Mouse (Mus musculus) limb, embryonic 10.5 days (tissue): ENCODE measurements around the gene Cacnb4. TPM values are rescaled to one million over a fixed set of nuclear protein-coding genes. Genes with fewer than 3 reads are reported as not detected.

Experiments
- DNase-seq: peaks from one replicate; pipeline ENCODE4 v3.0.0-alpha.2; 2017; ENCODE audit warnings: low spot score
- H3K27ac ChIP-seq: fragments of 300-500 bp; sonication (generic); 2 replicates; pipeline ENCODE4 v1.5.1; 2016; ENCODE audit warnings: mild to moderate bottlenecking
- H3K27me3 ChIP-seq: fragments of 300-500 bp; sonication (generic); 2 replicates; pipeline ENCODE4 v1.6.1; 2016; ENCODE audit warnings: low read depth, mild to moderate bottlenecking; ENCODE audit not compliant: poor library complexity, severe bottlenecking
- H3K36me3 ChIP-seq: fragments of 300-500 bp; sonication (generic); 2 replicates; pipeline ENCODE4 v1.6.1; 2016; ENCODE audit warnings: mild to moderate bottlenecking, moderate library complexity
- H3K4me1 ChIP-seq: fragments of 300-500 bp; sonication (generic); 2 replicates; pipeline ENCODE4 v1.6.1; 2016
- H3K4me3 ChIP-seq: fragments of 300-500 bp; sonication (generic); 2 replicates; pipeline ENCODE4 v1.5.1; 2016; ENCODE audit warnings: mild to moderate bottlenecking, moderate library complexity
- H3K9me3 ChIP-seq: fragments of 300-500 bp; sonication (generic); replicated peaks from 2 replicates; pipeline ENCODE4 v1.6.1; 2016; ENCODE audit warnings: mild to moderate bottlenecking
- WGBS: fragments of 180-500 bp; shearing (Covaris S2); methylation state at CpG from one replicate; pipeline ENCODE4 v1.1.7; 2016; 5-methylcytosine and 5-hydroxymethylcytosine counted together
- polyA plus RNA-seq: library from polyadenylated mRNA; unstranded; fragments of >200 nt; fragmentation: Nextera tagmentation; extraction: Ambion mirVana; gene quantifications from 2 replicates; pipeline ENCODE4 v1.2.1, GENCODE M21; 2016

The Cacnb4 gene
- polyA plus RNA-seq, 1 experiment from 2014 or later: 0.56 TPM

DNA sequence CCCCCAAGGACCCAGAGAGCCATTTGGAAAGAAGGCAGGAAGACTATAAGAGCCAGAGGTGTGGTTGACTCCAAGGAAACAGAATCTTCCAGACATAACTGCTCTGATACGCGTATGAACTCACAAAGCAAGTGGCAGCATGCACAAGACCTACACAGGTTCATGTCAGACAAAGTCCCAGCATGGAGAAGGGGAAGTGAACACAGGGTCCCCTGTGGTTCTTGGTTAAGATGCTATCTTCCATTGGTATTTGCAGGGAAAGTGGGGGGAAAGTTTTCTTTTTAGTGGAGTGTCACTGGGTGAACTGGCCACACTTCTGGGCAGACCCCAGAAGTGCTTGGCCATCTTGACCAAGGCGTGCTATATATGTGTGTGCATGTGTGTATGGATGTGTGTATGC, 128.2 kb downstream of the Cacnb4 start:
- DNase-seq: no peak
- Histone ChIP-seq H3K4me3 (no peak overlapping the region), H3K4me1 (no peaks in the 10 kb centered on the region), H3K27ac (no peak overlapping the region), H3K27me3 (no peaks in the 10 kb centered on the region), H3K36me3 (no peaks in the 10 kb centered on the region), H3K9me3 (no peaks in the 10 kb centered on the region)
- WGBS: 94% methylated on average over 3 of the region's 3 CpGs

DNA sequence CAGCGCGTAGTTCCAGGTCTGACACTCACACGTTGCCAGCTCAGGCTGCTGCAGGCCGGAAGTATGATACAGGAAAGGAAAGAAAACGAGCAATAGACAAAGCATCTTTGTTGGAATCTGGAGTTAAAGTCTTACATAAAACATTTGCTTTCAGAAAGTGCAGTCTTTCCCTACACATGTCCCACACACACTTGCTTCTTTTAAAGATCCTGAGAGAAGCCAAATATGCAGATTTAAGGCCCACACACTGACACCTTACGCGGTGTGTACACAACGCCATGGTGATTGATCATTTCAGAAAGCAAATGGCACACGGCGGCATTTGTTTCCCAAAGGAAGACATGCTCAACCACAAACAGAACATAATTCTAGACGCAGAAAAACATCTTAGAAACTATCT, 129.3 kb downstream of the Cacnb4 start:
- Histone ChIP-seq H3K27me3 (no peaks in the 10 kb centered on the region), H3K9me3 (no peaks in the 10 kb centered on the region), H3K36me3 (no peaks in the 10 kb centered on the region), H3K4me3 (no peak overlapping the region), H3K4me1 (no peaks in the 10 kb centered on the region), H3K27ac (no peak overlapping the region)
- no peak for DNase-seq
- WGBS: 91% methylated on average over 11 of the region's 11 CpGs

DNA sequence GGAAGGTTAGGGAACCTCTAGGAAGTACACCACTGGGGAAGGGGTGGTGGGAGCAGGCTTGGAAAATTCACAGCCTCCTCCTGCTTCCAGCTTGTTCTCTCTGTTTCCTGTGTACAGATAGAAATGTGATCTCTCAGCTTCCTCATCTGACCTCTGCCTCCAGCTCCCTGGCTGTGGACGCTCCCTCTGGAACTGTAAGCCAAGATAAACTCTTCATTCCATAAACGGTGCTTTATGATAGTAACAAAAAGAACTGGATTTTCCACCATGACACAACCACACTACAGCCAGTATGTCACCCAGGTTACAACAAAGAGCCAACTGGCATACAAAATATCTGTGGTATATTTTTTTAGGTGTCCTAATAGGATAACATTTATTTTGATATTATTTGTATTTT, 132.1 kb downstream of the Cacnb4 start:
- no peaks in the 10 kb centered on the region for H3K27me3 ChIP-seq
- DNase-seq: no peak
- H3K4me3 ChIP-seq: no peak overlapping the region
- 90% methylated on average over 2 of the region's 2 CpGs for WGBS
- no peaks in the 10 kb centered on the region for H3K4me1 ChIP-seq
- no peaks in the 10 kb centered on the region for H3K36me3 ChIP-seq
- H3K27ac ChIP-seq: no peak overlapping the region
- H3K9me3 ChIP-seq: no peaks in the 10 kb centered on the region

DNA sequence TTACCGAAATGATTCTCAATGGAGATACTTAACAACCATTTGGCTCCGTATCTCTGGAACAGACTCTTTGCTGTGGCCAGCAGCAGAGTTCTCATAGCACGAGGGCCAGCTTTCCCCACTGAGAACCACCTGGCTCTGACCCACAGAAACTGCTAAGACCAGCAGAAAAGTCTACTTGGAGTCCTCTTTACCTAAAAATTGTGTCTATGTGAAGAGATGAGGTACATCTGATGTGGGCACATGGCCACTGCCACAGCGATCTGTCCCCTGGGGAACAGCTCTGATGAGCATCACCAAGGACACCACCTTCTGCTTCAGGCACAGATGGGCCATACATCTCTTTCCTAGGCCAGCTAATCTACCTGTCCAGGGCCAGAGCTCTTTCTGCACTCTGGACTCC, 135.6 kb downstream of the Cacnb4 start:
- no peaks in the 10 kb centered on the region for H3K27me3 ChIP-seq
- no peaks in the 10 kb centered on the region for H3K4me1 ChIP-seq
- H3K4me3 ChIP-seq: no peak overlapping the region
- H3K9me3 ChIP-seq: no peaks in the 10 kb centered on the region
- no peak overlapping the region for H3K27ac ChIP-seq
- no peaks in the 10 kb centered on the region for H3K36me3 ChIP-seq
- DNase-seq: no peak
- WGBS: 95% methylated on average over 4 of the region's 4 CpGs

DNA sequence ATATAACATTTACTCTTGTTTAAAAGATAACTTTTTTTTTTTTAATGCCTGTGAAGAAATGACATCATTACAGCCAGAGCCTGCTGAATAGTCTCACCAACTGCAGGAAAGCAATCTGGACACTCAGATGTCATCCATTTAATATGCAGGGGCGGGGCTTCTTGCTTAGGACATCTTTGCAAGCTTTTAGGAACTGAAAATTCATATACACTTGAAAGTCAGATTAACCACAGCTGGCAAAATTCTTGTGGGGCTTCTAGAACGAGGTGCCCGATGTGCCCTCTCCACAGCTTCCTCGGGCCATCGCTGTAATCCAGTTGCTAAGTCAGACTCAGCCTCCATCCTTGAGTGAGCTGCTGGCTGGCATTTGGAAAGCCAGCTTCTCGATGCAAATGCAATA, 137.3 kb downstream of the Cacnb4 start:
- Histone ChIP-seq H3K4me3 (no peak overlapping the region), H3K27me3 (no peaks in the 10 kb centered on the region), H3K9me3 (no peaks in the 10 kb centered on the region), H3K4me1 (no peaks in the 10 kb centered on the region), H3K36me3 (no peaks in the 10 kb centered on the region), H3K27ac (no peak overlapping the region)
- 90% methylated on average over 6 of the region's 6 CpGs for WGBS
- DNase-seq: no peak

DNA sequence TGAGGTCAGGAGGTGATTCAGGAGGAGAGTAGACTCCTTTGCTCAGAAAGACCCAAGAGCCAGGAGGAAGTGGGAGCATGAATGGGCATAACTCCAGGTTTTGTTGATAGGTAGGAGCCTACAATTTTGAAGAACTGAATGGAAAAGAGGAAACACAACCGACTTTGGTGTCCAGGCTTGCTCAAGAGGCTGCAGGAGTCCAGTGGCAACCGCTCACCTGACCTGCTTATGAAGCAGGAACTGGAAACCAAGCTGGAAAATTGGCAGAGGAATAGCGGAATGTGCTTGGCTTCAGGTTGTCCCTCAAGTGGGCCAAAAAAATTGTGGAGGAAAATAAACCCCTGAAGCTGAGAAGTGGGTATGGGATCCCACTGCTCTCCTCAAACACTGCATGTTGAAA, 139.0 kb downstream of the Cacnb4 start:
- Histone ChIP-seq H3K27ac (no peak overlapping the region), H3K36me3 (no peaks in the 10 kb centered on the region), H3K27me3 (no peaks in the 10 kb centered on the region), H3K4me1 (no peaks in the 10 kb centered on the region), H3K9me3 (no peaks in the 10 kb centered on the region), H3K4me3 (no peak overlapping the region)
- 89% methylated on average over 3 of the region's 3 CpGs for WGBS
- DNase-seq: no peak

DNA sequence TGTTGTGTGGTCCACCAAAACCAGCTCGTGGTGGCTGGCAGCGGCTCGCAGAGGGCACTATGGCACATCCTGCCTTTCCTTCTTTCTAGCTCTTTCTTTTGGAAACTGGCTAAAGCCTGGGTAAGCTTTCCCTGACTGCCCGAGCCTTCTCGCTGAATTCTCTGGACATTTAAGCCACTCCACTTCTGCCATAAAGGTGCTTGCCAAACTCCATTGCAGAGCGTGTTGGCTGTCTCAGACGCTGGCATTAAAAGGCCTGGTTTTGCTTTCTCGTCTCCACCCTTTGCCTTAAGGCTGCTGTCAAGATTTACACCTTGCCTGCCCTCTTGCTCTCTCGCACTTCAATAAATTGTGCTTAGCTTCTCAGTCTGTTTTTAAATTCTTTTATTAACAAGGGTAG, 139.5 kb downstream of the Cacnb4 start:
- H3K4me1 ChIP-seq: no peaks in the 10 kb centered on the region
- no peak for DNase-seq
- H3K36me3 ChIP-seq: no peaks in the 10 kb centered on the region

DNA sequence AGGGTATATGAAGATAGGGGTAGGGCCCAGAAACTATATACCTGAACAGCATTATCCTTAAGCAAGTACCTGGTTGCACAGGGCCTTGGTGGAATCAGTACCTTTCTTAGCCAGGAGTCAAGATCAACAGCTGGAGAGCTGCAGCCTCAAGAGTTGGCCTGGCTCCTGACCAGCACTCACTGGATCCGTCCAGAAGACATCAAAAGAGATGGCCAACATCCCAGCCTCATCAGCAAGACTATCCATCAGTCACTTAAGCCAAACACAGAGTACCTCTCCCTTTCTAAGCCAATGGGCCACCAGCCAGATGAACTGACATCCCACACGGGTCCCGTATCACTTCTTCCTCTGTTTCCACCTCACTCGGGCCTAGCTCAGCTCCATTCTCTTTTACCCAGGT, 140.1 kb downstream of the Cacnb4 start:
- WGBS: 84% methylated on average over 4 of the region's 4 CpGs

More for the DNA sequence above, 139.5 kb downstream of the Cacnb4 start:
- Histone ChIP-seq H3K4me3 (no peak overlapping the region), H3K27ac (no peak overlapping the region), H3K9me3 (no peaks in the 10 kb centered on the region), H3K27me3 (no peaks in the 10 kb centered on the region)
- WGBS: 82% methylated on average over 9 of the region's 9 CpGs

DNA sequence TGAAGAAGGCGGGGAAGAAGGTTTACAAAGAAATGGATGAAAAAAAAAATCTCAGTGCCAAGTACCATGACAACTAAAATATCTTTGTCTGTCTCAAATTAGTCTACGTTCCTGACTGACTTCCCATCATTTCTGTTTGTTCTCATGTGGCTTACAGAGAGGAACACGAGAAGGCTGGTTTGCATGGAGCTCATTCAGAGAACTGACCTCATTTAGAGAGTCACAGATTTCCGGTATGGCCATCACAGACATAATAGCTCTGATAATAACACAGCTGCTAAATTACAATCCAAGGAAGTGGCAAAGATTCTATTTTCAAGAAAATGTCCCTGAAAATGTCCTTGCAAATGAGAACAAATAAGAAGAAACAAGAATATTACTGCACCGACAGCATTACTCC, 142.9 kb downstream of the Cacnb4 start:
- Histone ChIP-seq H3K4me1 (no peaks in the 10 kb centered on the region), H3K4me3 (no peak overlapping the region), H3K9me3 (no peaks in the 10 kb centered on the region), H3K27me3 (no peaks in the 10 kb centered on the region), H3K36me3 (no peaks in the 10 kb centered on the region), H3K27ac (no peak overlapping the region)
- DNase-seq: no peak
- WGBS: 85% methylated on average over 5 of the region's 5 CpGs

More for the DNA sequence above, 140.1 kb downstream of the Cacnb4 start:
- H3K36me3 ChIP-seq: no peaks in the 10 kb centered on the region
- DNase-seq: no peak
- no peaks in the 10 kb centered on the region for H3K4me1 ChIP-seq
- no peak overlapping the region for H3K27ac ChIP-seq
- no peaks in the 10 kb centered on the region for H3K27me3 ChIP-seq
- H3K9me3 ChIP-seq: no peaks in the 10 kb centered on the region
- no peak overlapping the region for H3K4me3 ChIP-seq

DNA sequence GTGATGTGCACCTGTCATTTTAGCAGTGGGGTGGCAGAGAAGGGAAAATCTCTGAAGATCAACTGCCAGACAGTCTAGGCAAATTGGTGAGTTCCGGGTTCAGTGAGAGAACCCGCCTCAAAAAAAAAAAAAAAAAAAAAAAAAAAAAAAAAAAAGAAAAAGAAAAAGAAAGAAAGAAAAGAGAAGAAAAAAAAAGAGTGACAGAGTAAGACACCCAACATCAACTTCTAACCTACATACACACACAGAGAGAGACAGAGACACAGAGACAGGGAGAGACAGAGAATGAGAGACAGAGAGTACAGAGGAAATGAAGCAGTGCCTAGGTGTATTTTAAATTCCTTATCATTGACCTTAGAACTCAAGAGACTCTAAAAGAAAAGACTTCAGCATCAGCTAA, 146.1 kb downstream of the Cacnb4 start:
- Histone ChIP-seq H3K27ac (no peak overlapping the region), H3K4me3 (no peak overlapping the region), H3K36me3 (no peaks in the 10 kb centered on the region), H3K4me1 (0 out of 2 replicates have a peak, but pooled peaks cover 3% of the 10 kb centered on the region), H3K9me3 (no peaks in the 10 kb centered on the region), H3K27me3 (no peaks in the 10 kb centered on the region)
- no peak for DNase-seq
- WGBS: 87% methylated on average over 2 of the region's 2 CpGs

DNA sequence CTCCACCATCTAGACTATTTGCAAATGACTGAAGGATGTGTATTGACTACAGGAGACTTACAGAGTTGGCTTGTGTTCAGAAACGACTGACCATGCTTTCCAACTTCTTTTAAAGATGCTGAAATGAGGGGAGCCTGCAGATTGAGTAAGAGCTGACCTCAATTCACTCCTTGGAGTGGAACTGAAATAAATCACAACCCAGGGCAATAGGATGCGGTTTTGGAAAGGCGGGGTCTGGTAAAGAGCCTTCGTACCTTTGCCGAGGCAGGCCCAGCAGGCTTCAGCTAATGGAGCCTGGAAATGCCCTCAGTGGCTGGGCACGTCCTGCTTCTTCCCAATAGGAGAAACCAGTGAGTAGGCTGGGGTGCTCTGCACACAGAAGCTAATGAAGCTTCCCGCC, 147.4 kb downstream of the Cacnb4 start:
- H3K4me1 ChIP-seq: 0 out of 2 replicates have a peak, but pooled peaks cover 3% of the 10 kb centered on the region
- H3K36me3 ChIP-seq: no peaks in the 10 kb centered on the region
- 81% methylated on average over 7 of the region's 7 CpGs for WGBS
- H3K27ac ChIP-seq: no peak overlapping the region
- H3K9me3 ChIP-seq: no peaks in the 10 kb centered on the region
- DNase-seq: no peak
- H3K4me3 ChIP-seq: no peak overlapping the region
- H3K27me3 ChIP-seq: no peaks in the 10 kb centered on the region

DNA sequence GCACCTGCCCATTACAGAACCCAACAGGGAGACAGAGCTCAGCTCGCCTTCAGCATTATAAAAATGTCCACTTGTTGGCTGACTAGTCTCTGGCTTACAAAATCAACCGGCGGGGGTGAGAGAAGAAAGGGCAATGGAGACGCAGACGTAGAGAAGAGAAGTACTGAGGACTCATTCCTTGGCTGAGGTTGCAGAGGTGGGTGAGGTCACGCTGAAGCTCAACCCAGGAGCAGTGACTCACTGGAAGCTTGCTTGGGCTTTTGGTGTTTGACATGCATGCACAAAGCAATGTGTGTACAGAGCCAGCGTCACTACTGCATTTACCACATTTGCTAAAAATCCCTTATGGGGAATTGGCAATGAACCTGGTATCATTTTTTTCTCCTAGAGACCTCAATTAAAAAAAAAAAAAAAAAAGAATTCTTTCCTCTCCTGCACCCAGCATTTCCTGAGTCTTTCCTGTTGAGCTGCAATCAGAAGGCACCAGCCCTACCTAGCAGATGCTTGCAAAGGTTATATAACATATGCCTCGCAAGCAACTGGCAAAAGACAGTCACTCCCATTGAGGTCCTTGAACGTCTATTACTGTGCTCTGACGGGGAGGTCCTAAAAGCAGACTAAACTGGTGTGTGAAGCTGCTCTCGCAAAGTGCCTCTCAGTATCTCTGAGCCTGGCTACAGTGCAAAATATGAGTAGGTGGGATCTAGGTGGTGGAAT, 150.6 kb downstream of the Cacnb4 start:
- Histone ChIP-seq H3K36me3 (no peaks in the 10 kb centered on the region), H3K9me3 (no peaks in the 10 kb centered on the region), H3K27me3 (no peaks in the 10 kb centered on the region), H3K4me3 (no peak overlapping the region), H3K27ac (no peak overlapping the region), H3K4me1 (0 out of 2 replicates have a peak, but pooled peaks cover 3% of the 10 kb centered on the region)
- no peak for DNase-seq
- 86% methylated on average over 11 of the region's 11 CpGs for WGBS

DNA sequence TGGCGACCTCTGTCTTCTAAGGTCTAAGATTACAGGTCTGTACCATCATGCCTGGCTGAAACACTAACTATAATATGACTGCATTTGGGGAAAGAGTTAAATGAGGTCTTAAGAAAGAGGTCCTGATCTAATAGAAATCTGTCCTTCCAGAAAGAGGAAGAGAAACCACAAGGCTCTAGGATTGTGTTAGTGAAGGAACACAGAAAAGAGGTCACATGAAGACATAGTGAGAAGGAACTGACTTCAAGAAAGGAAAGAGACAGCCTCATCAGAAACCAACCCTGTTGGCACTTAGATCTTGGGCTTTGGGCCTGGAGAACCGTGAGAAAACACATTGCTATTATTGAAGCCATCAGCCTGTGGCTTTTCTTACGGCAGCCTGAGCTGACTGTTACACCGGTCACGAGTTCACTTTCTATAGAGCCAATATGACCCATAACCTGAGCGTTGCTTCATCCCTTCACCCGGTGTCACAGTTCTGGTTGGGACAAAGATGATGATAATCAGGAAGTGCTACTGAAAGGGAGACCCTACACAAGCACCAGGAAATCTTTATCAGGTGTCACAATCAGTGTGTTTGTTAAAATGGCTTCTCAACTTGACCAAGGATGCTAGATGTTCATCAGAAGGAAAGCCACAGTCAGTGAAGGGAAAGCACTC, 153.4 kb downstream of the Cacnb4 start:
- no peaks in the 10 kb centered on the region for H3K36me3 ChIP-seq
- H3K27me3 ChIP-seq: no peaks in the 10 kb centered on the region
- 0 out of 2 replicates have a peak, but pooled peaks cover 3% of the 10 kb centered on the region for H3K4me1 ChIP-seq
- no peak for DNase-seq
- no peak overlapping the region for H3K4me3 ChIP-seq
- no peak overlapping the region for H3K27ac ChIP-seq
- WGBS: 94% methylated on average over 7 of the region's 7 CpGs
- no peaks in the 10 kb centered on the region for H3K9me3 ChIP-seq
